Mouse (Mus musculus): ENCODE measurements around the gene Bad. TPM values are rescaled to one million over a fixed set of nuclear protein-coding genes. Genes with fewer than 3 reads are reported as not detected.

Bad gene
- polyA plus RNA-seq, 1 experiment = 127 TPM

GRCm38 (mm10) chr19:6921647-6922567 is 19.8 kb upstream of the Bad start, which contains the start of gene Esrra:
TSS of gene Esrra (minus strand) at chr19:6921813.
- H3K27me3 ChIP-seq (ENCODE audit: control insufficient read depth, insufficient read depth, low read length) = peaks cover 24% of the 10 kb centered on the region
- peaks cover 21% of the 10 kb centered on the region for H3K4me1 ChIP-seq (ENCODE audit: control insufficient read depth, insufficient read depth, insufficient read length, low read length)
- H3K4me3 ChIP-seq (ENCODE audit: low read depth, low read length) = peak within 1 kb of the TSS; percentile 84
- H3K27ac ChIP-seq (ENCODE audit: insufficient read depth, low read depth, low read length) = peak within 1 kb of the TSS; percentile 94
- whole genome bisulfite sequencing = under 1% methylated on average over 65 of the region's 66 CpGs
- H3K36me3 ChIP-seq (ENCODE audit: control insufficient read depth, insufficient read depth, low read length) = peaks cover 11% of the 10 kb centered on the region
- TF ChIP-seq CTCF (IDR thresholded peaks at IDR 0.05; ENCODE audit: extremely low read depth, insufficient read length, insufficient replicate concordance, low read depth, low read length) (no peak), POLR2A (IDR thresholded peaks at IDR 0.05; ENCODE audit: low read depth, low read length) (peak; percentile 97)

- Histone ChIP-seq H3K27ac (ENCODE audit: insufficient read depth, low read depth, low read length) (peak overlapping the region; percentile 82), H3K36me3 (ENCODE audit: control insufficient read depth, insufficient read depth, low read length) (peaks cover 8% of the 10 kb centered on the region), H3K27me3 (ENCODE audit: control insufficient read depth, insufficient read depth, low read length) (peaks cover 36% of the 10 kb centered on the region), H3K4me3 (ENCODE audit: low read depth, low read length) (no peak overlapping the region), H3K4me1 (ENCODE audit: control insufficient read depth, insufficient read depth, insufficient read length, low read length) (peaks cover 21% of the 10 kb centered on the region)
- TF ChIP-seq CTCF (IDR thresholded peaks at IDR 0.05; ENCODE audit: extremely low read depth, insufficient read length, insufficient replicate concordance, low read depth, low read length) (no peak), POLR2A (IDR thresholded peaks at IDR 0.05; ENCODE audit: low read depth, low read length) (no peak)
- WGBS = 79% methylated on average over 6 of the region's 6 CpGs
Observed at GRCm38 (mm10) chr19:6922901-6923735, 18.5 kb upstream of the Bad start.

- peaks cover 36% of the 10 kb centered on the region for H3K27me3 ChIP-seq (ENCODE audit: control insufficient read depth, insufficient read depth, low read length)
Observed at GRCm38 (mm10) chr19:6924461-6925306, 17.0 kb upstream of the Bad start.

GRCm38 (mm10) chr19:6925307-6925573 is 16.4 kb upstream of the Bad start, which contains the start of gene Catsperz:
TSS of gene Catsperz (minus strand) at chr19:6925380.
- Histone ChIP-seq H3K4me3 (ENCODE audit: low read depth, low read length) (peak within 1 kb of the TSS; percentile 42), H3K4me1 (ENCODE audit: control insufficient read depth, insufficient read depth, insufficient read length, low read length) (peaks cover 10% of the 10 kb centered on the region), H3K36me3 (ENCODE audit: control insufficient read depth, insufficient read depth, low read length) (no peaks in the 10 kb centered on the region), H3K27ac (ENCODE audit: insufficient read depth, low read depth, low read length) (peak within 1 kb of the TSS; percentile 21; the same call in 1 of the 2 replicates), H3K27me3 (ENCODE audit: control insufficient read depth, insufficient read depth, low read length) (peaks cover 36% of the 10 kb centered on the region)
- no peak for TF ChIP-seq POLR2A (IDR thresholded peaks at IDR 0.05; ENCODE audit: low read depth, low read length)
- no peak for TF ChIP-seq CTCF (IDR thresholded peaks at IDR 0.05; ENCODE audit: extremely low read depth, insufficient read length, insufficient replicate concordance, low read depth, low read length)
- WGBS = 8% methylated on average over 9 of the region's 9 CpGs

More at GRCm38 (mm10) chr19:6924461-6925306, 17.0 kb upstream of the Bad start:
- Histone ChIP-seq H3K27ac (ENCODE audit: insufficient read depth, low read depth, low read length) (no peak overlapping the region), H3K36me3 (ENCODE audit: control insufficient read depth, insufficient read depth, low read length) (no peaks in the 10 kb centered on the region), H3K4me1 (ENCODE audit: control insufficient read depth, insufficient read depth, insufficient read length, low read length) (peaks cover 13% of the 10 kb centered on the region), H3K4me3 (ENCODE audit: low read depth, low read length) (peak overlapping the region; percentile 42)
- TF ChIP-seq POLR2A (IDR thresholded peaks at IDR 0.05; ENCODE audit: low read depth, low read length) = no peak
- peak; percentile 79; the same call in 1 of the 2 replicates for TF ChIP-seq CTCF (IDR thresholded peaks at IDR 0.05; ENCODE audit: extremely low read depth, insufficient read length, insufficient replicate concordance, low read depth, low read length)
- 4% methylated on average over 39 of the region's 39 CpGs for WGBS

- Histone ChIP-seq H3K4me1 (ENCODE audit: control insufficient read depth, insufficient read depth, insufficient read length, low read length) (peaks cover 10% of the 10 kb centered on the region), H3K36me3 (ENCODE audit: control insufficient read depth, insufficient read depth, low read length) (no peaks in the 10 kb centered on the region), H3K4me3 (ENCODE audit: low read depth, low read length) (no peak overlapping the region), H3K27me3 (ENCODE audit: control insufficient read depth, insufficient read depth, low read length) (peaks cover 36% of the 10 kb centered on the region), H3K27ac (ENCODE audit: insufficient read depth, low read depth, low read length) (no peak overlapping the region)
- TF ChIP-seq POLR2A (IDR thresholded peaks at IDR 0.05; ENCODE audit: low read depth, low read length) = no peak
- TF ChIP-seq CTCF (IDR thresholded peaks at IDR 0.05; ENCODE audit: extremely low read depth, insufficient read length, insufficient replicate concordance, low read depth, low read length) = no peak
- 36% methylated on average over 40 of the region's 40 CpGs for WGBS
Observed at GRCm38 (mm10) chr19:6925611-6926329, 15.9 kb upstream of the Bad start.

Measured in small intestine, adult 2 months (tissue).